In genomic region chr6:4277245-4277890, GRCm38 (mm10) we compare ENCODE assay signal across 26 mouse cellular contexts.
DNase-seq lines count a peak whose midpoint lies in the region; ATAC-seq and TF ChIP-seq lines count a peak whose summit lies in the region.
"Had no signal": no experiment of that assay in that cellular context is flagged by ENCODE, and none has a peak within 500 bp of the region (broad histone marks: within the 10 kb centered on the region; RNA-seq: fewer than 3 reads in every experiment).

No protein-coding gene starts in this region.

- H3K4me3 ChIP-seq in hindbrain, embryonic 12.5 days = no peak overlapping the region
- H3K4me3 ChIP-seq in hindbrain, embryonic 10.5 days = no peak overlapping the region
- no peak overlapping the region for H3K4me3 ChIP-seq in hindbrain, embryonic 14.5 days (replicated peaks; ENCODE audit: low read length)
- H3K4me3 ChIP-seq: heart, embryonic 12.5 days; left cerebral cortex, adult 2 months; limb, embryonic 15.5 days; midbrain, embryonic 15.5 days; myocyte had no signal

- no peaks in the 10 kb centered on the region for H3K4me1 ChIP-seq in hindbrain, embryonic 12.5 days
- H3K4me1 ChIP-seq in hindbrain, embryonic 10.5 days (replicated peaks) = no peaks in the 10 kb centered on the region
- H3K4me1 ChIP-seq in hindbrain, embryonic 14.5 days (replicated peaks; ENCODE audit: control insufficient read depth, insufficient read depth, low read length) = 0 out of 2 replicates have a peak, but pooled peaks cover 3% of the 10 kb centered on the region
- H3K4me1 ChIP-seq: heart, embryonic 12.5 days; limb, embryonic 15.5 days; midbrain, embryonic 15.5 days had no signal

- DNase-seq in embryo, embryonic 10 days (ENCODE audit: low spot score) = peak; percentile 3
- no peak for DNase-seq in embryo, embryonic 9.5 days (ENCODE audit: extremely low spot score)
- no peak for DNase-seq in hindbrain, embryonic 10.5 days (ENCODE audit: low spot score)
- peak; percentile 56 for DNase-seq in brain, embryonic 14.5 days (ENCODE audit: low read depth)
- peak; percentile 23 for DNase-seq in hindbrain, embryonic 14.5 days (ENCODE audit: low spot score)
- no peak for DNase-seq in layer of hippocampus, adult 8-10 months (ENCODE audit: low spot score in 2 of 2)
- DNase-seq: adrenal gland, postnatal 25 days; cerebellum, adult 18-20 months; cerebellum, postnatal 36 days; gastrocnemius, postnatal 25 days; heart, adult 18-20 months; heart, postnatal 10 days; kidney, adult 11 months; kidney, postnatal 4 days; layer of hippocampus, adult 9-11 months; lung, embryonic 14.5 days; right cerebral cortex, postnatal 25 days; spleen, adult 18-20 months had no signal

- TF ChIP-seq POLR2A in brain, embryonic 14.5 days (IDR thresholded peaks at IDR 0.05; ENCODE audit: borderline replicate concordance, extremely low read depth, insufficient read depth, insufficient read length, poor library complexity, severe bottlenecking) = no peak

- no peaks in the 10 kb centered on the region for H3K36me3 ChIP-seq in hindbrain, embryonic 12.5 days
- H3K36me3 ChIP-seq in hindbrain, embryonic 10.5 days = no peaks in the 10 kb centered on the region
- no peaks in the 10 kb centered on the region for H3K36me3 ChIP-seq in hindbrain, embryonic 14.5 days (replicated peaks; ENCODE audit: control insufficient read depth, insufficient read depth)
- H3K36me3 ChIP-seq: heart, embryonic 12.5 days; limb, embryonic 15.5 days; midbrain, embryonic 15.5 days had no signal

- ATAC-seq in hindbrain, embryonic 12.5 days (ENCODE audit: low FRiP score) = peak; percentile 84
- ATAC-seq in hindbrain, embryonic 14.5 days (ENCODE audit: low FRiP score) = peak; percentile 62; the same call in 1 of the 2 replicates
- ATAC-seq: CD4-positive, CD25-positive, alpha-beta regulatory T cell, adult 4 months; midbrain, embryonic 15.5 days had no signal

- H3K27ac ChIP-seq in hindbrain, embryonic 12.5 days = no peak overlapping the region
- H3K27ac ChIP-seq in hindbrain, embryonic 10.5 days = no peak overlapping the region
- no peak overlapping the region for H3K27ac ChIP-seq in hindbrain, embryonic 14.5 days
- H3K27ac ChIP-seq: left cerebral cortex, adult 2 months; limb, embryonic 15.5 days; liver, embryonic 14.5 days; midbrain, embryonic 15.5 days had no signal

- no peaks in the 10 kb centered on the region for H3K9me3 ChIP-seq in hindbrain, embryonic 12.5 days (replicated peaks)
- H3K9me3 ChIP-seq in hindbrain, embryonic 10.5 days = no peaks in the 10 kb centered on the region
- no peaks in the 10 kb centered on the region for H3K9me3 ChIP-seq in hindbrain, embryonic 14.5 days (ENCODE audit: control insufficient read depth, low read length)
- H3K9me3 ChIP-seq: heart, embryonic 12.5 days; limb, embryonic 15.5 days; midbrain, embryonic 15.5 days had no signal

- TF ChIP-seq CTCF in brain, embryonic 14.5 days (IDR thresholded peaks at IDR 0.05; ENCODE audit: borderline replicate concordance, extremely low read depth, insufficient read depth, insufficient read length) = no peak

- WGBS in hindbrain, embryonic 12.5 days = 40% methylated on average over 2 of the region's 2 CpGs
- WGBS in hindbrain, embryonic 10.5 days = 54% methylated on average over 2 of the region's 2 CpGs
- WGBS in hindbrain, embryonic 14.5 days = 35% methylated on average over 2 of the region's 2 CpGs

- no peaks in the 10 kb centered on the region for H3K27me3 ChIP-seq in hindbrain, embryonic 12.5 days
- no peaks in the 10 kb centered on the region for H3K27me3 ChIP-seq in hindbrain, embryonic 10.5 days (ENCODE audit: insufficient read depth, poor library complexity, severe bottlenecking)
- H3K27me3 ChIP-seq in hindbrain, embryonic 14.5 days (ENCODE audit: control insufficient read depth, insufficient read depth, low read length) = no peaks in the 10 kb centered on the region
- H3K27me3 ChIP-seq: heart, embryonic 12.5 days; limb, embryonic 15.5 days; midbrain, embryonic 15.5 days had no signal

- no peak overlapping the region for H3K4me2 ChIP-seq in hindbrain, embryonic 12.5 days (replicated peaks)
- no peak overlapping the region for H3K4me2 ChIP-seq in hindbrain, embryonic 14.5 days (replicated peaks)
- H3K4me2 ChIP-seq: heart, embryonic 12.5 days; limb, embryonic 15.5 days; lung, embryonic 14.5 days; midbrain, embryonic 15.5 days had no signal

- H3K9ac ChIP-seq in hindbrain, embryonic 12.5 days = no peak overlapping the region
- no peak overlapping the region for H3K9ac ChIP-seq in hindbrain, embryonic 14.5 days
- H3K9ac ChIP-seq: heart, embryonic 12.5 days; limb, embryonic 15.5 days; liver, embryonic 14.5 days; lung, embryonic 14.5 days; midbrain, embryonic 15.5 days had no signal

Comparison
In these comparisons a context has a peak if more than half of its experiments do, and no peak if none do; other contexts are left out.
1. DNase-seq: peak in embryo, embryonic 10 days (single experiment), brain, embryonic 14.5 days (single experiment) and hindbrain, embryonic 14.5 days (single experiment); none in embryo, embryonic 9.5 days (single experiment), hindbrain, embryonic 10.5 days (single experiment) and layer of hippocampus, adult 8-10 months (0 of 2).